Mouse (Mus musculus) gastrocnemius, adult 18-20 months (tissue): Measurements from ENCODE around the gene Galntl6. TPM values are rescaled to one million over a fixed set of nuclear protein-coding genes. Genes with fewer than 3 reads are reported as not detected.

ENCODE experiments used
- DNase-seq: peaks from one replicate; pipeline ENCODE4 v3.0.0; 2021; ENCODE audit warnings: low spot score
- long read RNA-seq, 2 experiments: library from polyadenylated mRNA; stranded (forward); transcript quantifications; one replicate each; pipeline ENCODE4 v2.0.0; 2021
- total RNA-seq, 2 experiments: library from RNA; stranded (reverse); gene quantifications; 2 replicates each; pipeline ENCODE4 v1.2.3; 2021

Galntl6 gene
- not detected for total RNA-seq
- long read RNA-seq, experiment 1: 0 reads
- long read RNA-seq, experiment 2: 0 reads

GRCm38 (mm10) chr8:58912196-58912839 is at the start of gene Galntl6:
Gene Galntl6 (minus strand): TSS chr8:58912640.
- no peak for DNase-seq

- no peak for DNase-seq
Measured at GRCm38 (mm10) chr8:58957195-58957739, 44.8 kb upstream of the Galntl6 start.

GRCm38 (mm10) chr8:58943773-58944172 is 31.3 kb upstream of the Galntl6 start:
- DNase-seq: no peak

GRCm38 (mm10) chr8:58931066-58931465 is 18.6 kb upstream of the Galntl6 start:
- no peak for DNase-seq

- DNase-seq: no peak
Measured at GRCm38 (mm10) chr8:58915142-58915541, 2.7 kb upstream of the Galntl6 start.

- DNase-seq: no peak
Measured at GRCm38 (mm10) chr8:58913640-58913968, 1.2 kb upstream of the Galntl6 start.

- DNase-seq: no peak
Measured at GRCm38 (mm10) chr8:58912840-58913639, 600 bp upstream of the Galntl6 start.

GRCm38 (mm10) chr8:58911677-58912076 is 763 bp downstream of the Galntl6 start, which contains the start of gene BC030500:
Gene BC030500 (plus strand): TSS chr8:58911755.
- DNase-seq: no peak

GRCm38 (mm10) chr8:58904465-58904864 is 8.0 kb downstream of the Galntl6 start:
- no peak for DNase-seq

GRCm38 (mm10) chr8:58895960-58896359 is 16.5 kb downstream of the Galntl6 start:
- no peak for DNase-seq

GRCm38 (mm10) chr8:58890591-58890990 is 21.8 kb downstream of the Galntl6 start:
- DNase-seq: no peak

GRCm38 (mm10) chr8:58886405-58886804 is 26.0 kb downstream of the Galntl6 start:
- DNase-seq: no peak

GRCm38 (mm10) chr8:58824347-58824746 is 88.1 kb downstream of the Galntl6 start:
- no peak for DNase-seq

GRCm38 (mm10) chr8:58805190-58805589 is 107.2 kb downstream of the Galntl6 start:
- peak; percentile 32 for DNase-seq

- DNase-seq: no peak
Measured at GRCm38 (mm10) chr8:58801847-58802246, 110.6 kb downstream of the Galntl6 start.

- DNase-seq: no peak
Measured at GRCm38 (mm10) chr8:58753769-58754168, 158.7 kb downstream of the Galntl6 start.

GRCm38 (mm10) chr8:58737963-58738362 is 174.5 kb downstream of the Galntl6 start:
- no peak for DNase-seq

GRCm38 (mm10) chr8:58691761-58692160 is 220.7 kb downstream of the Galntl6 start:
- DNase-seq: no peak

GRCm38 (mm10) chr8:58677847-58678450 is 234.5 kb downstream of the Galntl6 start:
- DNase-seq: no peak

- DNase-seq: no peak
Measured at GRCm38 (mm10) chr8:58669075-58669474, 243.4 kb downstream of the Galntl6 start.

- DNase-seq: no peak
Measured at GRCm38 (mm10) chr8:58660019-58660418, 252.4 kb downstream of the Galntl6 start.

GRCm38 (mm10) chr8:58655631-58656030 is 256.8 kb downstream of the Galntl6 start:
- DNase-seq: no peak
